Mouse (Mus musculus) erythroblast, embryonic 14.5 days (primary cell): Measurements from ENCODE around the gene Pum3.

Source experiments
- GATA1 ChIP-seq: IDR thresholded peaks from 2 replicates; pipeline ENCODE4 v1.6.1; 2012; ENCODE audit warnings: low read length, inconsistent platforms, mixed read lengths
- TAL1 ChIP-seq: IDR thresholded peaks from 3 replicates; pipeline ENCODE4 v1.6.1; 2012; ENCODE audit warnings: low read length, inconsistent platforms, mixed read lengths

DNA sequence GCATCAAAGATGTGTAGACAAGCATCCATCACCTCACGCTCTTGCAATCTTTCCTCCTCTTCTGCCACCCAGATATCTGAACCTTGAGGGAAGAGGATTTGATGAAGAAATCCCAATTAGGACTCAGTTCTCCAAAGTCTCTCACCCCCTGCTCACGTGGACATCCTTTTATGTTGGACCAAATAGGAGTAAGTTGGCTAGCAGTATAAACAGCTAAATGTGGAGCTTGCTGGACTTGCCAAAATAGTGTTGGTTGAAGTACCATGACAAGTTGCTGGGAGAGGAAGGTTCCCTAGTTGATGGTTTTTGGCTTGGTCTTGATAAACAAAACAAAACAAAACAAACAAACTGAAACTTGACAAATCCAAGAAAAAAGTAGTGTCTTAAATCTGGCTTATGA, 59.5 kb downstream of the Pum3 start:
- TF ChIP-seq GATA1 (no peak), TAL1 (no peak)
